Mouse (Mus musculus): ENCODE results near the gene Grin3b.

The Grin3b gene

DNA sequence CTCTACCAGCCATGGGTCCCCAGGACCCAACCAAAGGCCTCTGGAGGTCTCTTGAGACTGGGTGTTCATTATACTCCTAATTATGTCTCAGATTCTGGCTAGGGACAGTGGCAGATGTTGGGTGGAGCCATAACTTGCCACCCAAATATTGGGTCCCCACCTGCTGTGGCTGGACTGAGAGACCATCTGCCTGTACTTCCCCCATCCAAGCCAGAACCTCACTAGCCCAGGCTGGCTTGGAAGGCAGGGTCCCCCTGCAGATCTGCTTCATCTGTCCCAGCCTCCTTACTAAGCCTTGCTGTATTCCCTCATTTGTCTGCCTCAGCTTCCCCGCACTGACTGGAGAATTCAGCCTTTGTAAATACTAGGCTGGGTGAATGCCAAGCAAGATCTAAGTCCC is 2.3 kb upstream of the Grin3b start:
- DNase-seq, result no peak

DNA sequence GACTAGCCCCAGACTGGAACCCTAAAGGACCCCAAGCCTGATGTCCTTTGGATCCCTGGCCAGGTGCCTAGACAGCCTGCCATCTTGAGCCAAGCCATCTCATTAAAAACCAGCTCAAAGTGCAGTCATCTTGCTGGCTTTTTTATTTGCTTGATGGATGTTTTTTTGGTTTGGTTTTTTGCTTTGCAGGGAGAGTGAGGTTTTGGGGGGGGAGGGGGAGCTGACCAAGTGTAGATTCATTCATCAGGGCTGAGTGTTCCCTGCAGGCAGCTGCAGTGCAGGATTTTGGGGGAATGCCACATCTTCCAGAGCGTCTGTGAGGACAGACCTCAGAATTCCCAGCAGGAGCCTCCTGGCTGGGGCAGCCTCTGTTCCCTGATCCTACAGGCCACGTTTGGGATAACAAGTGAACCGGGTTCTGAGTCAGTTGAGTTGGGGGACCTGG is 1.4 kb upstream of the Grin3b start:
- DNase-seq, result no peak

DNA sequence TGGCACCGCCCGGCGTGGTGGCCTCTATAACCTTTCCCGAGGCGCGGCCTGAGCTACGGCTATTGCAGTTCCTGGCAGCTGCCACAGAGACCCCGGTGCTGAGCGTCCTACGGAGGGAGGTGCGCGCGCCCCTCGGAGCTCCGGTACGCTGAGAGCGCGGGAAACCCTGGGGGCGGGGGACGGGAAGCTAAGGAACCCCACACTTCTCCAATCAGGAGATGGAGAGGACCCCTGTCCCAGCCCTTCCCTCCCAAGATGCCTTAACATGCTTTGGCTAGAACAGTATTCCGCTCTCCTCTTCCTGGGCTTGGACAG is 625 bp downstream of the Grin3b start:
- no peak for DNase-seq

DNA sequence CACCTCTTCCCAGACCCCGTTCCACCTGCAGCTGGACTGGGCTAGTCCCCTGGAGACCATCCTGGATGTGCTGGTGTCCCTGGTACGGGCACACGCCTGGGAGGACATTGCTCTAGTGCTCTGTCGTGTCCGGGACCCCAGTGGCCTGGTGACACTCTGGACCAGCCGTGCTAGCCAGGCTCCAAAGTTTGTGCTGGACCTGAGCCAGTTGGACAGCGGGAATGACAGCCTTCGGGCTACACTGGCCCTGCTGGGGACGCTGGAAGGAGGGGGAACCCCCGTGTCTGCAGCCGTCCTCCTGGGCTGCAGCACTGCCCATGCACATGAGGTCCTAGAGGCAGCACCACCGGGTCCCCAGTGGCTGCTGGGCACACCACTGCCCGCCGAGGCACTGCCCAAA is 2.3 kb downstream of the Grin3b start:
- no peak for DNase-seq

DNA sequence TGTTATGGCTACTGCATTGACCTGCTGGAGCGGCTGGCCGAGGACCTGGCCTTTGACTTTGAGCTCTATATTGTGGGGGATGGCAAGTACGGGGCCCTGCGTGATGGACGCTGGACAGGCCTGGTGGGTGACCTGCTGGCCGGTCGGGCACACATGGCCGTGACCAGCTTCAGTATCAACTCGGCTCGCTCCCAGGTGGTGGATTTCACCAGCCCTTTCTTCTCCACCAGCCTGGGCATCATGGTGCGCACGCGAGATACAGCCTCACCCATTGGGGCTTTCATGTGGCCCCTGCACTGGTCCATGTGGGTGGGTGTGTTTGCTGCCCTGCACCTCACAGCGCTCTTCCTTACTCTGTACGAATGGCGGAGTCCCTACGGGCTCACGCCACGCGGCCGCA is 3.6 kb downstream of the Grin3b start:
- DNase-seq, result no peak

DNA sequence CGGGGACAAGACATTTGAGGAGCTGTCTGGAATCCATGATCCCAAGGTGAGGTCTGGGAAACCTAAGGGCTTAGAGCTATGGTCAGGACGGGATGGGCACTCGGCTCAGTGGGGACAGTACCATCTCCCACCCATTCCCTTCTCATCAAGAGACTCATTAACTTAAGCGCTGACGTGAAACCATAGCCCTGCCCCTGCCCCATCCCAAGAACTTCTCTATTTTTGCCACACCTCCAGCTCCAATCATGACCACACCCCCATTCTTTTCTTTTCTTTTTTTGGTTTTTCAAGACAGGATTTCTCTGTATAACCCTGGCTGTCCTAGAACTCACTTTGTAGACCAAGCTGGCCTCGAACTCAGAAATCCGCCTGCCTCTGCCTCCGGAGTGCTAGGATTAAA is 4.2 kb downstream of the Grin3b start:
- no peak for DNase-seq

DNA sequence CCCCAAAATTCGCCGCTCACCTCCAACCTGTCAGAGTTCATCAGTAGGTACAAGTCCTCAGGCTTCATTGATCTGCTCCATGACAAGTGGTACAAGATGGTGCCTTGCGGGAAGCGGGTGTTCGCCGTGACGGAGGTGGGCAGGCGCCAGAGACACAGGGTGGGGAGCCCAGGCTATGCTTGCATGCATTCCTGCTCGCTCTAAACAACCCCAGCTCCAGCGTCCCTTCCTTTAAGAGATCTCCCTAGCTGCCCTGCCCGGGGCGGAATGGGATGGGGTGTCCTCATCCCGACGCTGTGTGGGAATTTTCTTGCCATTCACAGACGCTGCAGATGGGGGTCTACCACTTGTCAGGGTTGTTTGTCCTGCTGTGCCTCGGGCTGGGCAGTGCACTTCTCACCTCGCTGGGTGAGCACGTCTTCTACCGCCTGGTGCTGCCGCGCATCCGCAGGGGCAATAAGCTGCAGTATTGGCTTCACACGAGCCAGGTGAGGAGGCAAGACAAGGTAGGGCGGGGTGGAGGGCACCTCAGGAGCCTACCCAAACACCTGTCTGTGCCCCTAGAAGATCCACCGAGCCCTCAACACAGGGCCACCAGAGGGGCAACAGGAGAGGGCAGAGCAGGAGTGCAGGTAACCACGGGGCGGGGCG is 5.7 kb downstream of the Grin3b start:
- no peak for DNase-seq

DNA sequence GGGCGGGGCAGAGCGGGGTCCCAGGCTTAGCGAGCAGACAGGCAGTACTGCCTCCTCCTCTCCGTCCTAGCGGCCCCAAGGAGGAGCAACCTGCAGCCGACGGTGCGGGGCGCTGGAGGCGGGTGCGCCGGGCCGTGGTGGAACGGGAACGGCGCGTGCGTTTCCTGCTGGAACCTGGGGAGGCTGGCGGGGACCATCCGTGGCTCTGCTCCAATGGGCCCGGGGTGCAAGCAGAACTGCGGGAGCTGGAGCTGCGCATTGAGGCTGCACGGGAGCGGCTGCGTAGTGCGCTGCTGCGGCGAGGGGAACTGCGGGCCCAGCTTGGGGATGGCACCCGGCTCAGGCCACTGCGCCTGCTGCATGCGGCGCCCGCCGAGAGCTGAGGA is 6.2 kb downstream of the Grin3b start:
- no peak for DNase-seq

DNA sequence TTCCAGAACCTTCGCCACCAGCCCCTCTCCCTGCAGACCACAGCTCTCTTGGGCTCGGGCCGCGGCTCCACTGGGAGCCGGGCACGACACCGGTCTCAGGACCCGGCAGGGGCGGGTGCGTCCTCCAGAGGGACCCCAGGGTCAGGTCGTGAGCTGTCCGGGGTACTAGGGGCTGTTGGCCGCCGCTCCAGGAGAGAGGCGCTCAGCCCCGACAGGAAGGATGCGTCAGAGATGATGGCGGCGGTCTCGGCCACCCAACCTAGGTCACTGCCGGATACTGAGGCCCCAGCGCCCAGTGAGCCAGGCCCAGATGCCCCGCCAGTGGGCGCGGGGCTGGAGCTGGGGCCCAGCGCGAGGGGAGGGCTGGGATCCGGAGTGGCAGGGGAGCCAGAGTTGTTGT is 6.8 kb downstream of the Grin3b start:
- no peak for DNase-seq

DNA sequence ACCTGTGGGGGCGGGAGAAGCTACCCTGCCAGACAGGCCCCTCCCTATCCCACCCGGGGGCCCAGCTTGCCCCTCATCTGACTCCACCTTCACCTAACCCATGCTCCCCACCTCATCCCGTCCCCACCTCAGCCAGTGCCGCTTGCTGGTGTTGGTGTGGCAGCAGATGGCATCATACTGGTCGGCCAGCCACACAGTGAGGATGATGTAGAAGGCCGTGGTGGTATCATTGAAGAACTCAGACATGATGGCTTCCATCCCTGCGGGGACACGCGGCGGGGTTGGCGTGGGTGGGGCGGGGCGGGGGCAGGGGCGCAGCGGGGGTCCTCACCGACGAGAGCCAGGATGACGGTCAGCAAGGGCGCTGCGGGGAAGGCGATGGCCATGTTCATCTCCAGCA is 7.5 kb downstream of the Grin3b start:
- no peak for DNase-seq

DNA sequence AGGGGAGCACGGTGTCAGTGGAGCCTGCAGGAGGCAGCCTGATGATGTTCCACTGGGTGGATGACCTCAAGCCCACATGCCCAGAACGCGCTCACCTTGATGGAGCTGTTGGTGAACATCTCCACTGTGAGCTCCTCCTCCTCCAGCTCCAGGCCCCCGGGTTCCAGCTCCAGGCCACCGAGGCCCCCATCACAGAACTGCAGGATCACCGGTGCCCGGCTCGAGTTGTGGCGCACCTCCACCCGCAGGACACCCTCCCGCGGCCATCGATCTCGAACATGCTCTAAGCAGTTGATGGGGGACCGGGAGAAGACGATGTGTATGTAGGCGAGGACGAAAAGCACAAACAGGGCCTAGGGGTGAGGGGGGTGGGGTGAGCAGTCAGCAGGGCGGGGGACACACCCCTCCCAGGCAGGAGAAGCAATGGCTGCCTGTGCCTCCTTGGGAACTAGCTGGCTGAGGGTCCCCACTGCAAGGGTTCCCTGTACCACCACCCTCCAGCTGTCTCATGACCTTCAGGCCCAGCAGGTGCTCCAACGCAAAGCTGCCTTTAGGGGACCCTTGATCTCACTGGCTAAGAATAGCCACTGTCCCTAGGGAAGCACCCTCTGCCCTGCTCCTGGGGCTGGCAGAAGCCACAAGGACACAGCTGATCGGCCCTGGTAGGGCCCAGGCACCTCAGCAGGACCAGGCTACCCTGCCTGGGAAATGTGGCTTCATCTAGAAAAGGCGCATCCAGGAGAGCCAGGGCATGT is 9.1 kb downstream of the Grin3b start:
- no peak for DNase-seq

DNA sequence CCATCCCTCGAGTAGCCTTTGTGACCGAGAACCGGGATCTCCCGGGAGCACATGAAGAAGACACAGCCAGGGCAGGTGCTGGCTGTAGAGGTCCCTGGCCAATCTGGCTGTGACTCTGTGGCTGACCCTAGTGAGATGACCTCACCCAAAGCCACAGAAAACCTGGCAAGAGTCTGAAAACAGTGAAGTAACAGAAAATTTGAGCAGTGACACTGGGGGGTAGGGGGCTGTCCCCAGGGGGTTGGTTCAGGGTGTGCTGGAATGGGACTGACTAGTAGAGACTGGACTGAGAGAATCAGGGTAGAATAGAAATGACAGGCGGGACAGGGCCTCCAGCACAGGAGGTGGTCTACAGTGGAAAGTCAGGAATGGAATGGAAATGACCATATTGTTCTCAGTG is 12.7 kb downstream of the Grin3b start:
- DNase-seq, result no peak

DNA sequence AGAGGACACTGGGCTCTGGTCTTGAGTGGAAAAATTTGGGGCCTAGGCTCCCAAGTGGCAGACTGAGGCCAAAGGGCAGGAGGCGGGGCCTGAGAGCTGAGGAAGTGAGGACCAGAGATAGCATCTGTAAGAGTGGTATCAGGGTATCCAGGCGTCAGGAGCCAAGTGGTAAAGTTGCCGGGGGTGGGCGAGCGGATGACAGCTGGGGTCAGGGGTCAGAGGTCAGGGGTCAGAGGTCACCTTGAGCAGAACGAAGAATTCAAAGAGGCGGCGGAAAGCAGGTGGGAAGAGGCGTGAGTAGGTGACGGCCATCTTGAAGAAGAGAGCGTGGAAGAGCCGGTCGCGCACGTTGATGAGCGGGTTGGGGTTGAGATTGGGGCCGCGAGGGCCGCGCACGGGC is 13.2 kb downstream of the Grin3b start:
- peak; percentile 67 for DNase-seq

DNA sequence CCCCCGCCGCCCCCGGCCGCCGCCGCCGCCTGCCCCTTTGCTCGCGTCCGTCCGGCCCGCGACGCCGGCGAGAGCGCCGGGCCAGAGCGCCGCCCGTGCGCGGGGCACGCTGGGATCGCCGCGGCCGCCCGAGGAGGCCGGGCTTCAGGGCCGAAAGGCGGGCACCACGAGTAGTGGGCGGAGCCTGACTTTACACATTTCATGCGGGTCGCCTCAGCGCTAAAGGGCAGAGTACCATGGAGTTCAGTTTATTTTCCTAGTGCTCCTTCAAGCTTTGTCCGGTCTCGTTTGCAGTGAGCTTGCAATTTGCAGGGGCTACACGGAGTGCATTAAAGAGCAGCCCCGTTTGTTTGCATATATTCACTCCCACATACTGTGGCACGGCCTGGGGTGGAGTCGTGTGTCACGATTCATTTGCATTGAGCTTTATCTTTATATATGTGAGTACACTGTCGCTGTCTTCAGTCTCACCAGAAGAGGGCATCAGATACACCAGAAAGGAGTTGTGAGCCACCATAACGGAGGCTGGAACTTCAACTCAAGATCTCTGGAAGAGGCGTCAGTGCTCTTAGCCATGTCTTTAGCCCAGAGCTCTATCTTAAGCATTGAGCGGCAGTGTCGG is 13.8 kb downstream of the Grin3b start, which contains the start of gene Tmem259:
Gene Tmem259, minus strand, starts transcription at position 136 of the 622 bp plus-strand sequence.
- peak; percentile 89 for DNase-seq

DNA sequence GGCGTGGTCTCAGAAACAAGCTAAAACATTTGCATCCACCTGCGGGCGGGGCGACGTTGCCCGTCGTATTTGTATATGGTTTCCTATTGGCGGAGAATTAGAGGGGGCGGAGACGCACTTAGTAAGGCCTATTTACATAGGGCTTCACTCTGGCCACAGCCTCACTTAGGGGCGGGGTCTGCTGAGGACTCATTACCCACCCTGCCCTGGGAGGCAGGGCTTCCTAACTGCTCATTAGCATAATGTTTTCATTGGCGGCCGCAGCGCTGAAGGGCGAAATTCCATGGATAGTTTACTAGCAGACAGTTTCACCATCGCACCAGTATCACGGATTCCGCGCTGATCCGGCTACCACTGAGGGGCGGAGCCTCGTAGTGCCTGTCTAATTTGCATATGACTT is 14.4 kb downstream of the Grin3b start:
- DNase-seq, result peak; percentile 95

DNA sequence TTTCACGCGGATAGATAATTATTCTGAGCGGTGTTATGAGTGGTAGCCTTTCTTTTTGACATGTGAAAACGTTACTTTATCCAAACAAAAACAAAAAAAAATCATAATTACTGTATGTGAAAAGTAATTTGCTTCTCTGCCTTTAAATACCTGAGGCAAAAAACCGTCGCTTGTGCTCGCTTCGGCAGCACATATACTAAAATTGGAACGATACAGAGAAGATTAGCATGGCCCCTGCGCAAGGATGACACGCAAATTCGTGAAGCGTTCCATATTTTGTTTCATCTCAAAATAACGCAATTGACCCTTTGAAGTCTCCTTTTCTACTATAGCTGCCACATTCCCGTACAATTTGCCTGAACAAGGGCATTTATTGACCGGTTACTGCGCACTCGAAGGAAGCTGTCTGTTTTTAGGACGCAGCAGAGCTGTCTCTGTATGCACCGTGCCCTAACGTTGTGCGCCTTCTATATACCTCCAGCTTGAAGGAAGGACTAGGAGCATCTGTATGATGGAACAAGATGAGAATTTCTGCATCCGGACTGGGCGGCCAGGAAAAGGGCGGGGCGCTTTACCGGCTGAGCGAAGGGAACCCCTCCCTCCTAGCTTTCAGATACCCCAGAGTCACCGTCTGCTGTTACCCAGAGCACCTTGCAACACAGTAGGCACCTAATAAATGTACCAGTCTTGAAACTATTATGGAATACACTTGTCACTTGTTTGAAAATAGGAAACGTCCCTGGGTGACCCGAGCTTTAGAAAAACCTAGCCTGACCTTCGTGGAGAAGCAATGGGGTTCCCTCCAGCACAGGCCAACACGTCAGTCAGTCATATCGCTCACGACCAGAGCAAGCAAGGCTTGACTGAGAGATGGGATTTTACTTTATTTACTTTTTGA is 15.1 kb downstream of the Grin3b start:
- peak; percentile 83 for DNase-seq

DNA sequence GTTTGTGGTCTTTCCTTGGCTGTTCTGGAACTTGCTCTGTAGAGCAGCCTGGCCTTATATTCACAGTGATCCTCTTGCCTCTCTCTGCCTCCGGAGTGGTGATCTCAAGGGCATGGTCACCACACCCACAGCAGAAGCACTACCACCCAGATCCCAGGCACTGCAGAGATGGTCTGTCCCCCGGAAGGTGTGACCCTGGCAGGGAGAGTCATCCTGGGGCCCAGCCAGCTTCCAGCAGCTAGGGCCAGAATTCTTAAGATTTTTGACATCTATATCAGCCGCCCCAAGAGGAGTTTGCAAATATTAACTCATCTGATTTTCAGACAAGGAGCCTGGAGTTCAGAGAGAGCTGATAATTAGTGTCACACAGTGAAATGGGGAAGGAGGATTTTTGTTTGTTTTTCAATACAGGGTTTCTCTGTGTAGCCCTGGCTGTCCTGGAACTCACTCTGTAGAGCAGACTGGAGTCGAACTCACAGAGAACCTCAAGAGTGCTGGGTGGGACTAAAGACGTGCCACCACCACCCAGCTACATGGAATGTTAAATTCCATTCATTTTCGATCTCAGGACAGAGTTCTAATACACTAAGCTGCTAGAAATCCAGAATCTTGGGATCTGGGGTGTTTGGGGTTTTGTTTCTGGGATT is 15.8 kb downstream of the Grin3b start:
- no peak for DNase-seq

DNA sequence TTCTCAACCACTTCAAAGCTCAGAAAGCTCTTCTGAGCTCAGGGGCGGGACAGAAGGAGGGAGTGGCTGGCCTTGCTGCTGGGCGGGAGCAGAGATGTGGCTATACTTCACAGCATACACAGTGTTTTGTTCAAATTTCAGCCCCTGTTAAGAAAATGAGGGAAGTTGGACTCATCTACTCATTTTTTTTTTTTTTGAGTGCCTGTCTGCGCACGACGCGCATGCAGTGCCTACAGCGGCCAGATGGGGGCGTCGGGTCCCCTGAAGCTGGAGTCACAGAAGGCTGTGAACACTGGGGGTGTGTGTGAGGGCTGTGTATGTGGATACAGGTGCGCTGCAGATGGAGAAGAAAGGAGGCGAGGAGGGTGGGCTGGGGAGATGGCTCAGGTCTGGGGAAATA is 16.4 kb downstream of the Grin3b start:
- DNase-seq, result peak; percentile 93

DNA sequence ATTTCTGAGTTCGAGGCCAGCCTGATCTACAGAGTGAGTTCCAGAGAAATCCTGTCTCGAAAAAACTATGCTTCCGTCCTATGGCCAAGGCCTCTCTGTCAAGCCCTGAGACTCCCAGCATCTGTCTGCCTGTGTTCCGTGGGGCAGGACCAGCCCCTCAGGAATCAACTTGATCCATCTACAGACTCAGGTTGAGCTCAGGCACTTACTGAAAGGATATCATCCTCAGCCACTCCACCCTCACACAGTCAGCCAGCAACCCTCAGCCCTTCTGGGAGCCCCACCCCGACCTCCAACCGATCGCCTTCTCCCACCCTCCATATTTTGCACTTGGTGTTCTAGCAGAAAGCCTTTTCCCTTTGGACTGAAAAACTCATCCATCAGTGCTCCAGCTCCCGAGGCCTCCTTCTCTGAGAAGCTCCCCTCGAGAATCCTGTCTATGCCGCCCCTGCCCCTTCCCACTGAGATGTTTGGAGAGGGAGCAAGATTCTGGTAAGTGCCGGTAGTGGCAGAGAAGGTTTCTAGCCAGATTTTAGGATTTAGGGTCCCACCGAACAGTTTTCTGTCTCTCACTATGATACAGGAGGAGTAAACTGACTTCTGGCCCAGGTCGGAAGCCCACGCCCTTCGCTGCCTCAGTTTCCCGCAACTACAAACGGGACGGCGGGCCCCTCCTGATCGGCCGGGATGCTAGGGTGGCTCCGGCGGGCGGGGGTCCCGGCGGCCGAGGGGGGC is 17.4 kb downstream of the Grin3b start:
- DNase-seq, result no peak

DNA sequence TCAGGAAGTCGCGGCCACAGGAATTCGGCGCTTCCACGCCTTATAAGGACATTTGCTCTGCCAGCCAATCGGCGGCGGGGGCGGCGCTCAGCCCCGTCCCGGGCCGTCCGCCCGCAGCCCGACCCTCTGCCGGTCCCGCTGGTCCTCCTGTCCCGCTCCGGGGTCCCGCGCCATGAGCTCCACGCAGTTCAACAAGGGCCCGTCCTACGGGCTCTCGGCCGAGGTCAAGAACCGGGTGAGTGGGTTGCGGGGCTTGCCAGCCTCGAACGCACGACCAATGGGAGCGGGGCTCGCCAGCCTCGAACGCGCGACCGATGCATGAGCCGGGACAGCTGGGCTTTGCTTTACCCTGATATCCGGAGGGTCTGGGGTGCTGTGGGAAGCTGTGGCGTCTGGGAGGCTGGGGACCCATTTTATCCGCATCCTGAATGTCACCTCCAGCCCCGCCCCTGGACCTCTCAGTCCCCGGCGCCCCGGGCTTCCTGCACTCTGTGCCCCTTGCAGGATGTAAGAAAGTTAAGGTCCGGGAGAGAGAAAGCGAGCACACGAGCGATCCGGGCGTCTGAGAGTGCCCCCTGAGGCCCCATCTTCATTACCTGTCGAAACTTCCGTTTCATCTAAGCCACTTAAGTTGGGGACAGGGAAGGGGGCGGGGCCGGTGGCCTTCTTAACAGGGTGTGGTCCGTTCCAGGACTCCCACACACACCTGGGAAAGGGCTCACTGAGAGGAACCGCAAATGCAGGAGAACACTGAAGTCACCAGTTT is 18.2 kb downstream of the Grin3b start, which contains the start of gene Cnn2:
Gene Cnn2, plus strand, starts transcription at position 79 of the 766 bp plus-strand sequence.
- DNase-seq, result peak; percentile 75

DNA sequence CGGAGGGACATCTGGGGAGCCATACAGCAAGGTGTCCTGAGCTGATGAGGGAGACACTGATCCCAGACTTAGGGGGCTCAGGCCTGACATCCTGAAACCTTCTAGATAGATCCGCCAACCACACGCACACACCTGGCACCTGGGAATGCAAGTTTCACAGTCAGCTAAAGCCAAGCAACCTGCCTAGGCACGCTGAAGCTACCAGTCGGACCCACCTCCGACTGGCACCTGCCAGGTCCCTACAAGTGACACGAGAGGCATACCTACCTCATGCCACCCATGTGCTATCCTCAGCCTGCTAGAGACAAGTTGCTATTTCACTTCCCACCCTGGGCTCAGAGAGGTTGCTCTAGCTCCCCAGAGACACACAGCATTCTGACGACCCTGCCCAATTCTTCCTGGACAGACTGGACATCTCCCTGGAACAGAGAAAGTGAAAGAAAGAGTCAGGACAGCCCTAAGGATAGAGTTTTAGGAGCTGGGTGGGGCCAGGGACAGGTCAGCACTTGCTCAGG is 18.8 kb downstream of the Grin3b start:
- DNase-seq, result no peak

Data from thymus, postnatal 25 days (tissue).